Mouse (Mus musculus) left cerebral cortex, postnatal 10 days (tissue): ENCODE results near the gene Tmem201. TPM values are rescaled to one million over a fixed set of nuclear protein-coding genes. Genes with fewer than 3 reads are reported as not detected.
A peak's percentile ranks its signal among the peaks of the same experiment; 100 is the strongest.
"Not testable (repeated sequence)": the region's sequence is repeated elsewhere in the genome, so short reads cannot be mapped to it uniquely, and the experiment has no call there.

Source experiments
- DNase-seq, 2 experiments: peaks; one replicate each; pipeline ENCODE4 v3.0.0; 2021 to 2022; ENCODE audit warnings: low spot score in 2 of 2, mixed read lengths in 1 of 2; ENCODE audit errors: extremely low spot score in 1 of 2
- intact Hi-C: fragments of 180-260 bp; cut with DNase I; formaldehyde crosslinking; loops from one replicate; pipeline ENCODE4 v1.15.1; 2025
- total RNA-seq, 2 experiments: library from RNA; stranded (reverse); gene quantifications; 2 replicates each; pipeline ENCODE4 v1.2.3; 2021

The Tmem201 gene
- total RNA-seq, 2 experiments from 2014 or later, result 57.9 to 59.5 TPM

DNA sequence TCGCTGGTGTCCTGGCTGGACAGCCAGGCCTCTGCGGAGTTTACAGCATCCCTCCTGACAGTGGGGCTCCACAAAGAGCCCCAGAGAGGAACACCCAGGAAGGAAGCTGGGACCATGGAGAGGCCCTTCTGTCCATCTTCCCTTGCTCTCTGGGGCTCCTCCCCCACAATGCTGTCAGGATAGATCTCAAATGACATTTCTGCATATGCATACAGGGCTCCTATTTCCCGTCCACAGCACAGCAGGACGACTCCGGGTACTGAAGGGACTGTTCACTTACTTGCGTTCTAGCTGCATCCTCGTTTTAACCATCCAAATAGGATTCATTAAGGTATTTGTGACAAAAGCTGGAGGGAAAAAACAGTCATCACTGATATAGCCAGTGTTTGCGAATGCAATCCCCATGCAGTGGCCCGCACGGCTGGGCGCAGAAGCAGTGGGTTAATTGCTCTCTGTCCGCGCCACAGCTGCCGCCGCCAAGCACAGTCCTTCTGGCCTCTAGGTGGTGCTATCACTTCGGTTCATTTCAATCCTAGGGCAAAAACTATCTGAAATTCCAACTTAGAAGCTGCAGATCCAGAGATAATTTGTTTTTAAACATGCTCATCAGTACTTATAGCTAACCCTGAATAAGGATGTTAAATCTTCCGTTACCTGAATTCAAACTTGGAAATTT lies 14.4 kb upstream of the Tmem201 start:
- peak; percentile 60 to 71 for DNase-seq
- intact Hi-C loops, result loop anchor here (5.0 kb wide), 2 partner anchors 40 to 205 kb away; partner anchors contain the start of gene Spsb1

DNA sequence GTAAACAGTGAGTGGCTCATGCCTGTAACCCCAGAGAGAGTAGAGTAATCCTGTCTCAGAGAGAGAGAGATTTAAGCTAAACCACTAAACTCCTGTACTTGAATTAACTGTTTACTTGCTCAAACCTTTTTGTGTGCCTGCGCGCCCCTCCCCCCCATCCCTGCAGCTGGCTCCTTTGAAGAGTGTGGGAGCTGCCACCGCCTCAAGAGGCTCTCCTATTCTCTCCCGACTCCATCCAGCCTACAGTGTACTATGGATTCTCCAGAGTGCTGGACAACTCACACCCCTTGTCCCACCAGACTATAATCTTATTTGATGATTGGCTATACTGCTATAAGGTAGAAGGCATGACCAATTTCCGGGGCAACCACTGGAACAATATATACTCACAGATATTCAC lies 12.8 kb upstream of the Tmem201 start:
- intact Hi-C loops, result loop anchor here (5.0 kb wide), 2 partner anchors 42 to 207 kb away; partner anchors contain the start of gene Spsb1
- no peak for DNase-seq

DNA sequence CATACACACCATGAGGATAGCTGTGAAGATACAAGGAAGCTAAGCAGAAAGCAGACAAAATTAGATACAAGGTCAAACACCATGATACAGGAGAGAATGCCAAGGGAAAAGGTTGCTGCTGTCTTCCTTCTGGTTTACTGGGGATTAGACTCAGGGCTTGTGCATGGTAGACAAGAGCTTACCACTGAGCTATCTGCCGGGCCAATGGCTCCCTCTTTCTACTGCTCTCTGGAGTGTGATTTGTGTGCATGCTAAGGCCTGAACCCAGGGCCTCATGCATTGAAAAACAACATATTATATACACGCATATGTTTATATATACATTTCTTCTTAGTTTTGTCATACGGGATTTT lies 11.8 kb upstream of the Tmem201 start:
- intact Hi-C loops, result loop anchor here (5.0 kb wide), 2 partner anchors 43 to 208 kb away; partner anchors contain the start of gene Spsb1
- DNase-seq, result not testable (repeated sequence)

DNA sequence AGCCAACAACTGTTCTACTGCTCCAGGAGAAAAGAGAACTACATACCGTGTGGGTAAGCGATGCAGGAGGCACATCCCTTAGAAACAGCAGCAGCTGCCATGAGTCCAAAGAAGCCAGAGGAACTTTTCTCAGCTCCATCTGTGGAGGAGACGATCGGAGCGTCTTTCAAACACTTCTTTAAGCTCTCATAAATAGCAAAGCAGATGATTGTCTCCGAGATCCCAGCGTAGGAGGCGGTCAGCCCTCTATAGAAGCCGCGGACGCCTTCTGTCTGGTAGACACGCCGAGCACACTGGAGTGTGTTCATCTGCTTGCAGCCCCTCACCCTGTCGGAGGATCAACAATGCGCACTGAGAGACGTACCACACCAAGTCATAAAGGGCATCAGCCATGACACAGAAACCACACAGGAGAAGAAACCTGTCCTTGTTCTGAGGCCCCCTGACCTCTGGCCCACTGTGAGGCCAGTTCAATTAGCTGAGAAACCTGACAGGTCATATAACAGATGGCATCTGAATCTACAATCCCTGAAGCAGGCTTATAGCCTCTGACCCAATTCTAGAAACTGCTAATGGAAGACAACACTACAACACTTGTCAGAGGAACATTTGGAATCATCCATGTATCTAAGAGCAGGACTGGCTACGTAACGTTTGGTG lies 11.3 kb upstream of the Tmem201 start:
- intact Hi-C loops, result no loop called here
- no peak for DNase-seq

DNA sequence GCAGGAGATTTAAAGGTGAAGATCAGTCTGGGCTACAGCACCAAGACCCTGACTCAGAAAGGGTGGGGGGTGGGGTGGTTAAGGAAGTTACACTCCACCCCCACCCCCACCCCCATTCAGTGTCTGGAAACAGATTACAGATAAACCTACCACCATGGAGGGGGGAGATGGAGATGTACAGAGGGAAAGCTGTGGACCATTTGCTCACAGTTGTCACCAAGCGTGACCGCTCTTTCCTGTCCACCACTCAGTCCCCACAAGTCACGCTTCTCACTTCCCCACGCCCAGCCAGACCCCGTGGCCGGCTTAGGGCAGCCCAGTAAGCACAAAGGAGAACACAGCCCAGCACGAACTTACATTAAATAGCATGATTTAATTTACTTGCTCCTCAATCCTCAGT lies 6.3 kb upstream of the Tmem201 start:
- intact Hi-C loops, result no loop called here
- DNase-seq, result no peak

DNA sequence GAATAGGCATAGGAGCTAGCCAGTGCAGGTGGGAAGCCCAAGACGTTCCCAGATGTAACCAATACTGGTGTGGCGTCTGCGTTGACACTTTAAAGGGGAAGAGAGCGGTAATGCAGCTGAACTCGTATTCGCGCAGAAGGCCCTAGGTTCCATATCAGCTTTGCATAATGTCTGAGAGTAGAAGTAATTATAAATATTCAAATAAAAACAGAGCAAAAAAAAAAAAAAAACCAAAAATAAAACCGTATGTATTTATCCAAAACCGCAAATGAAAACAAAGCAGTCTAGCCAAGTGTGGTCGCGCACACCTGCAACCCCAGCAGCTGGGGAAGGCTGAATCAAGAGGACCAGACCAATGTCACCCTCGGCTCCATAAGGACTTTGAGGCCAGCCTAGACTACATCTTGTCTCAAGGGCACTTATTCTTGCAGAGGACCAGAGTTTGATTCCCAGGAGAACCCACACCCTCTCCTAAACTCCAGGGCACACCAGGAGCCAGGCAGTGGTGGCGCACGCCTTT lies 4.2 kb upstream of the Tmem201 start:
- intact Hi-C loops, result no loop called here
- no peak for DNase-seq

DNA sequence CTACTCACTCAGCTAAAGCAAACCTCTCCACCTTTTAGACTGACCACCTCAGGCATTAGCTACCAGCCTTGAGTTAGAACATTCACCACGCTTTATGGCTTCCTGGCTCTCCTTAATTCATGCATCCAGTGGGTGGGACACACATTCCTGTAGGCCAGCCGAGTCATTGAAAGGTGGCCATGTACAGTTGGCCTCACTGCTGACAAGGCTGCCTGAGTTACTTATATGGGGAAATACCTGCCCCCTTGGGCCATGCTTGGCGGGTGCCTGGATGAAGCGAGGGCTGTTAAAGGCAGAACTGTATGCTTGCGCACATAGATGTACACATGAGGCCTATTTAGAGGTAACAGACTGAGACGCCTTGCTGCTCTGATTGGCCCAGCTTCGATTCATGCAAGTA lies 2.5 kb upstream of the Tmem201 start:
- intact Hi-C loops, result no loop called here
- no peak for DNase-seq

DNA sequence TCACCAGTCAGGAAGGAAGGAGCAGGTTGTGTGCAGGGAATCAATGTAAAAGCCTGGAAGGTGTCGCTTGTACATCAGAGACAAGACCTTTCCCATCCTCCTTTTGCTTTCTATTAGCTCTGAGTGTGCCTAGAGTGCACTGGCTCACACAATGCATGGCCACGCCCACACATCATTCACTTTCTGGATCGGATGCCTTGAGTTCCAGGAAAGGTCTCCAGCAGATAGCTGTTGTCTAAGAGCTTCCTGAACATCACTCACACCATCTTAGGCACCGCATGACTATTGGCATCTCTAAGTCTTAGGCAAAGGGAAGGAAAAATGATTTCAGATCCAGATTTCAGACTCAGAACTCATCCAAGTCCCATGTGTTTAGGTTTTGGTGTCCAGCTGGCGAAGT lies 1.6 kb upstream of the Tmem201 start:
- intact Hi-C loops, result no loop called here
- DNase-seq, result no peak

DNA sequence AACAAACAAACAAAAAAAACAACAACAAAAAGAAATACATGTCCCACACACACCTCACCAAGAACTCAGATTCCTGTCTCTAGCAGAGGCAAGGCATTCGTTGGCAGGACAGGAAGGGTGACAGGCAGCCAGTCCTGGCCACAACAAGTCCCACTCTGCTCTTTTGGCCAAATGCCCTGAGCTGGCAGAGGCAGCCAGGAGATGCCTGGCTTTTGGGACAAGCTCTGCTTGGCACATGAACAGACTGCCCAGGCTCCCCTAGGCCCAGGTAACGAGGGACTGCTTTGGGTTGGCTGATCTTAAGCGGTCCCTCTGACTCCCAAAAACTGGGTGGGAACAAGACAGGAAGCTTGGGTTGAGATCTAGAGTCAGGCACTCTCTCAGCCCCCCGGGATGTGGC lies 1.3 kb downstream of the Tmem201 start:
- DNase-seq, result peak; percentile 50 to 67
- intact Hi-C loops, result no loop called here

DNA sequence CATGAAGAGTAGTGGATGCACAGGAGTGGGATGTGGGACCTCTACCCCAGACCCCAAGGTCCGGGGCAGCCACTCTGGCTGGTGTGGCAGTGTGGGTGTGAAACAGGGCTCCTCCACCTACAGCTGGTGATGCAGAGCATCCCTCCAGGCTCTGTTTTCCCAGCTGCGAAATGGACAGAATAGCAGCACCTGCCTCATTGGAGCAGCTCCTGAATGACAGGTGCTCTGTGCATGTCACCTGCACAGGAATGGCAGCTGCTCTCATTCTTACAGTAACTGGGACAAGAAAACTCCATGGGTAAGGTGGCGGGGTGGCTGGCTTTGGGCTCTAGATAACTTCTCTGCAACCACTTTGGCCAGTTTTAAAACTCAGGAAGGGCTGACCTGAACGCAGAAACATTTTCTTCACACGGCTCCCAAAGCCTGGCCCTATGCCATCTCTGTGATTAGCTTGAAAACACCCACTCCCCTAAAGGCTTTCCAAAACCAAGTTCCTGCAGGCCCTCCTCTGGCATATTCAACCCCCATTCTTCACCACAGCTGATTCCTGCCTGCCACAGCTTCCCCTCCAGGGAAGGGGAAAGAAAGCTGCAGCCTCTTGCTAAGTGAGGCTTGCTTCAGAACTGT lies 2.1 kb downstream of the Tmem201 start:
- intact Hi-C loops, result no loop called here
- peak in 1 of 2 experiments; percentile 29 for DNase-seq

DNA sequence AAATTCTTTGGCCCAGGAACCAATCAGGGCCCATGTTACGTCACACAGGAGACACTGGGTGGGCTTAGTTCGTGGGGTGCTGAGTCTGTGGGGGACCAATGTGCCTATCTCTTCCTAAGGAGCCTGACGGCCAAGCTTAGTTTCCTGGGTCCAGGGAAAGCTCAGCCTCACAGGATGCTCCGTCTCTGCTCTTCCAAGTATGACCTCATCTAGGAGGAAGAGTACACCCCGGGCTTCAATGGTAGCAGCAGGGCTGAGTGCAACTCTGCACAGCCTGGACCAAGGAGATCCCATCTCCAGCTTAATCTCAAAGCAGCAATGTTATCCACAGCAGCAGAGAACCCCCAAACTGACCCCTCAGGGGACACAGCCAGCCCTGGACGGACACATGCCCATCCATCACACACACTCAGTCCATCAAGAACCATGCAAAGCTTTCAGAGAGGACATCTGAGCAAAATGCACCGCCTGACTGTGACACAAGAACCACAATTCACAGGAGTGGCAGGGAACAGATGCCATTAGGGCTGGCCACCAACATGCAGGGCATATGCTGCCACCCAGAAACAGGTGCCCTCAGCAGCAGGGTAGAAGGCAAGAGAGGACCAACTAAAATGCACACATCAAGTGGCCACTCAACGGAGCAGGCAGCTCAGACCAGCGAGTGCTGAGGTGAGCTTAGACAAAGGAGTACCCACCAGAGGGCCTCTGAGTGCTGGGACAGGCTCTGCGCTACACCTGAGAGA lies 2.9 kb downstream of the Tmem201 start:
- intact Hi-C loops, result no loop called here
- DNase-seq, result peak in 1 of 2 experiments; percentile 18

DNA sequence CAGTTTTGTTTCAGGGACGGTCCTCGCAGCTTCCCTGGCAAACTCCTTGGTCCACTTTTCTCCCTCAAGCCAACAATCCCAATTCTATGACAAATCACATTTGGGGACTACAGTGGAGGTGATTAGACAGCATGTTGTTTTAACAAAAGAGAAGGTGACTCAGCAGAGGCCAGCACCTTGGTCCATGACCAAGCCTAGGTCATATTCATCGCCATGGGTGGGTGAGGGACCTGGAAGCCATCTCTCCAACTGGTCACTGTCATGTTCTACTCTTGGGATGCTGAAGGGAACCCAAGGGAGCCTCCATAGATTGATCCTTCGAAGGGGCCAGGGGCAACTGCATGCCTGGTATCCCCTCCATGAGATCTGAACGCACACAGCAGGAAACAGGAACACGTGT lies 3.6 kb downstream of the Tmem201 start:
- no peak for DNase-seq
- intact Hi-C loops, result no loop called here

DNA sequence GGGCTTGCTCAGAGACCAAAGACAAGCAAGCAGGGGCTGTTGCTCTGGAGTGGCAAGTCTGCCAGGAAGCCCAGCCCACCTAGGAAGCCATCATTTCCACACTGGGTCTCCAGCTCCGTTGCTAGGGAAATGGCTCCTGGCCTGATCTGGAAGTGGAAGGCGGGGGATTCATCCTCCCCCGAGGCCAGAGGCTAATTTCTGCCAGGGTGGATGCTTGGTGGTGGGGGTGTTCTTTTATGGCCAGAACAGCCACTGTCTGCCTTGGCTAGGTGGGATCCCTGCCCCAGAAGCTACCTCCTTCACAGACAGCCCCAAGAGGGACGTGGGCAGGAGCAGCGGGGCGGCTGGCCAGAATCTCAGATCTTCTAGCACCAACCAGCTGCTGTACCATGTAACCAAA lies 4.1 kb downstream of the Tmem201 start:
- intact Hi-C loops, result no loop called here
- DNase-seq, result peak in 1 of 2 experiments; percentile 55

DNA sequence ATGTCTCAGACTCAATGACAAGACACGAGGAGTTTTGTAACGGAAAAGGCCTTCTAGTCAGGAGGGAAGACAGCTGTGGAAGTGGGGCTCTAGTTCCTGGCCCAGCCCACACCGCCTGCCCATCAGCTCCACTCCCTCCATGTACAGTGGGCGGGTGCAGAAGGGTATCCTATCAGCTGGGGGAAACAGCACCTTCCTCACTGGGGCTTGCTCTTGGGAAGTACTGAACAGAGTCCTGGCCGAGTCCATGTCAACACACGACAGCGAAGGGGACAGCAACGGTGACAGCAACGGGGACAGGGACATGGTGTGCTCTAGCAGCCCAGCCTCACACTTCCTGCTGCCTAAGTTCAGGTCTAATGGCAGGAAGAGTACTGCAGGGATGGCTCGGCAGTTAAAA lies 5.0 kb downstream of the Tmem201 start:
- DNase-seq, result peak in 1 of 2 experiments; percentile 41
- intact Hi-C loops, result no loop called here

DNA sequence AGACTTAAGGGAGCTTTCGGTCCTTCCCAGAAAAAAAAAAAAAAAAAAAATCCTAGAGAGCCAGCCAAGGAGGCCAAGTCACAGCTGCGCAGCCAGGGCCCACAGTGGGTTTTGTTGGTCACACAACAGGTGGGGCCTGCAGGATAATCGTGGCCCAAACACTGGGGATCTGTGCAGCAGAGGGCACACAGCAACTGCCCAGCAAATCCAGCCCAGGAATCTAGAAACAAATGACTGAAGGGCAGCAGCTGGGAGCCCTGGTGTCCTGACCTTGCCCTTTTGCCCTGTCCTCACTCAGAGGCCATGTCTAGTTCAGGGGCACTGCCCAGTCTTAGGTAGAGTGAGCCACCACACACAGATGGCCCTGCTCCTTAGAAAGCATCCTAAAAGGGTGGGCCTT lies 5.5 kb downstream of the Tmem201 start:
- peak in 1 of 2 experiments; percentile 19 for DNase-seq
- intact Hi-C loops, result no loop called here

DNA sequence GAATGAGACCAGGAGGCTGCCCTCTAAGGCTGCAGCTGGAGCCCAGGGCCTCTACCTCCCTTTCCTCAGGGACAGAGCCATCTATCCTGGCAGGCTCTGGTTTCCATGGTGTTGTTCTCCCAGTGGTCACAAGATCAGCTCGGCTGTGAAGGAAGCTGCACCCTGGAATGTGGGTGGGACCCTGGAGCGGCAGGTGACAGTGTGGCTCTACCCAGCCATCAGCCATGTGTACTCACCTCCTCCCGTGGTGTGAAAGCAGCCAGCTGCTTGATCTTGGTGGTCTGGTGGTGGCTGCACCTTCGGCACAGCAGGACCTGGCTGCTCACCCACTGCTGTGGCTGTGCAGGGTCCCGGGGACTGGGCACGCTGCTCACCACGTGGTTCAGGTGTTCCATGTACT lies 7.0 kb downstream of the Tmem201 start:
- intact Hi-C loops, result no loop called here
- no peak for DNase-seq

DNA sequence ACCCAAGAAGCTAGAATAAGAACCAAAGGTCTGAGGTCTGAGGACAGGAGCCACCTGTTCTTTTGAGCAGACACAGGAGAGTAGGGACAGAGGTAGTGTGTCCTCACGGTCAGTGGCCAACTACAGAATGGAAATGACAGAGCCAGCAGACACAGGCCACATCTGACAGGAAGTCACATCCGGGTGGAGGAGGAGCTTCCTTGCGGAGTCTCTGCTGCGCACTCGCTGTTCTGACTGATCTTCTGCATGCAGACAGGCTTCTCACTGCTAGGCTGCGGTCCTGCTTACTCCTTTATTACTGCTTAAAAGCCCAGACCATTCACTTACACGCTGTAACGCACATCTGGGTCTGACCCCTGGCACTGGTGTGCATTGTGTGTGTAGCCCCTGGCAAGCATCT lies 9.0 kb downstream of the Tmem201 start:
- peak in 1 of 2 experiments; percentile 71 for DNase-seq
- intact Hi-C loops, result no loop called here

DNA sequence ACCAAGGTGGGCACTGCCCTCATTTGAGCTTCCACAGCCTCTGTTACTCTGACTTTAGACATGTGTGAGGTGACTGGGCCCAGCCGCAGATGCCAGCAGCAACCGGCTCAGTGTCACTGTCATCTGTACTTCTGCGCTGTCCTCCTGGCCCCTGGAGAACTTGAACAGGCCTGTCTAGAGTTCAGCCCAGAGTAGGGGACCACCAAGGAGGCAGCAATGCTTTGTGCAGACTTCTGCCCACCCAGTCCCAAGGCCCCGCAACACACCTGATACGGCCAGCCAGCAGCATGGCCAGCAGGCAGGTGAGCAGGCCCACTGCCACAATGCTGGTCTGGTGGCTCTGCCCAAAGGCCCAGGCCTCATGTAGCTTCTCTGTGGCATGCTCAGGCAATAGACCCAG lies 10.2 kb downstream of the Tmem201 start:
- no peak for DNase-seq
- intact Hi-C loops, result no loop called here

DNA sequence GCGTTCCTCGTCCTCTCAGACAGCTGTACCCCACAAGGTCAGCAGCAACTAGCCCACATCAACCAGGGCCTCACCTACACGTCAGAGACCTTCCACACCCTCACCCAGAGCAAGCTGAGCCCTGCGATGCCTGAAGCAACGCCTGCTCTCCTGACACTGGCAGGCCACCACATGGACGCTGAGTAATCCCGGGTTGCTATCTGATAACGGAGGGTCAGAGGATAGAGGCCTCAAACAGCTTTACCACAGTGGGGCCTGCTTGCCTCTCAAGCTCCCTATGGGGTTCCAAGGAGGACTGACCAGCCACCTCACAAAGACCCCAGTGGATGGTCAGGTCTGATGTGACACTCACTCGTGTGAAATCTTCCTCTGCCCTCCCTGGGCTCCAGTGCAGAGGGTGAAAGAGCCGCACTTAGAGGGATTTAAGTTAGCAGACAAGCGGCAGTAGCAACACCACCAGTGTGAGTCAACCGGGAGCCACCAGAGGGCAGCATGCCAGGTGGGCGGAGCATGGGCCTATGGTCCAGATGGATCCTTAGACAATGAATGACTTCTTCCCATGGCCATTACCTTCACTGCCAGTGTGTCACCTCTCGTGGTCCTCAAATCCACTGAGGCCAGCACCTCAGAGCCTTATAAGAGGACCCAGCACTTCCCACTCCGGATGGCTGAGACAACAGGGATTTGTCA lies 12.0 kb downstream of the Tmem201 start:
- peak in 1 of 2 experiments; percentile 91 for DNase-seq
- intact Hi-C loops, result no loop called here
